Mouse (Mus musculus) B cell, adult 2 months (primary cell): ENCODE measurements around the gene Gins2.
A peak's percentile ranks its signal among the peaks of the same experiment; 100 is the strongest.

Experiments
- DNase-seq, 2 experiments: peaks; one replicate each; pipeline ENCODE4 v3.0.0; 2022

Gene Gins2

GRCm38 (mm10) chr8:120563851-120564837 lies 25.0 kb downstream of the Gins2 start:
- peak; percentile 45 to 50 for DNase-seq

- DNase-seq = no peak
Measured at GRCm38 (mm10) chr8:120563348-120563724, 25.8 kb downstream of the Gins2 start.

- no peak for DNase-seq
Measured at GRCm38 (mm10) chr8:120562680-120563347, 26.3 kb downstream of the Gins2 start.

- peak; percentile 49 to 57 for DNase-seq
Measured at GRCm38 (mm10) chr8:120561539-120562435, 27.3 kb downstream of the Gins2 start.

- DNase-seq = no peak
Measured at GRCm38 (mm10) chr8:120560535-120560934, 28.6 kb downstream of the Gins2 start.

GRCm38 (mm10) chr8:120559654-120560053 lies 29.4 kb downstream of the Gins2 start:
- DNase-seq = no peak

- DNase-seq = no peak
Measured at GRCm38 (mm10) chr8:120558162-120558561, 30.9 kb downstream of the Gins2 start.

- no peak for DNase-seq
Measured at GRCm38 (mm10) chr8:120557170-120557965, 31.7 kb downstream of the Gins2 start.

- no peak for DNase-seq
Measured at GRCm38 (mm10) chr8:120556198-120556892, 32.8 kb downstream of the Gins2 start.

GRCm38 (mm10) chr8:120554466-120555039 lies 34.6 kb downstream of the Gins2 start:
- DNase-seq = no peak

- no peak for DNase-seq
Measured at GRCm38 (mm10) chr8:120553441-120554123, 35.5 kb downstream of the Gins2 start.

GRCm38 (mm10) chr8:120552509-120552908 lies 36.6 kb downstream of the Gins2 start:
- DNase-seq = no peak

- DNase-seq = no peak
Measured at GRCm38 (mm10) chr8:120551677-120551980, 37.5 kb downstream of the Gins2 start.

- no peak for DNase-seq
Measured at GRCm38 (mm10) chr8:120550937-120551676, 38.0 kb downstream of the Gins2 start.

GRCm38 (mm10) chr8:120550430-120550829 lies 38.7 kb downstream of the Gins2 start:
- no peak for DNase-seq

GRCm38 (mm10) chr8:120549922-120550321 lies 39.2 kb downstream of the Gins2 start:
- no peak for DNase-seq

- no peak for DNase-seq
Measured at GRCm38 (mm10) chr8:120549321-120549921, 39.7 kb downstream of the Gins2 start.

GRCm38 (mm10) chr8:120548313-120548761 lies 40.8 kb downstream of the Gins2 start:
- no peak for DNase-seq

- no peak for DNase-seq
Measured at GRCm38 (mm10) chr8:120547562-120547961, 41.5 kb downstream of the Gins2 start.
